Mouse (Mus musculus) B cell, adult 62 days (primary cell): ENCODE measurements around the gene Fxyd5. TPM values are rescaled to one million over a fixed set of nuclear protein-coding genes. Genes with fewer than 3 reads are reported as not detected.

Source experiments
- total RNA-seq: library from RNA; stranded (reverse); gene quantifications from 4 replicates; pipeline ENCODE4 v1.2.4, GENCODE M21; 2023

Gene Fxyd5
- total RNA-seq: 102 to 136 TPM (median 120 TPM) in 4 replicates

GRCm38 (mm10) chr7:31042431-31042910 lies at the start of gene Fxyd5:
Gene Fxyd5 (minus strand): TSS chr7:31042481.

GRCm38 (mm10) chr7:31076492-31076891 lies 34.2 kb upstream of the Fxyd5 start, which contains the start of gene Fxyd3:
Gene Fxyd3 (minus strand): TSS chr7:31076704.

GRCm38 (mm10) chr7:31059108-31059507 lies 16.8 kb upstream of the Fxyd5 start, which contains the start of gene Lgi4:
Gene Lgi4 (plus strand): TSS chr7:31059342.

GRCm38 (mm10) chr7:31057071-31057470 lies 14.8 kb upstream of the Fxyd5 start, which contains the start of gene Fxyd1:
Gene Fxyd1 (minus strand): TSS chr7:31057199.

GRCm38 (mm10) chr7:31051321-31052021 lies 9.2 kb upstream of the Fxyd5 start, which contains the start of gene Fxyd7:
Gene Fxyd7 (minus strand): TSS chr7:31051467.

Other genes starting within 250 kb of the Fxyd5 start
- gene Ffar2, start 218.7 kb downstream of the Fxyd5 start, total RNA-seq: 13.9 to 20.5 TPM (median 17.6 TPM) in 4 replicates
- 1.0 to 2.0 TPM (median 1.4 TPM) in 4 replicates for gene Ffar3, start 186.3 kb downstream of the Fxyd5 start, total RNA-seq
- gene Ffar1, start 180.9 kb downstream of the Fxyd5 start, total RNA-seq: 25.4 to 28.3 TPM (median 27.3 TPM) in 4 replicates
- gene Cd22, start 162.1 kb downstream of the Fxyd5 start, total RNA-seq: 1,001 to 1,218 TPM (median 1,131 TPM) in 4 replicates
- gene Mag, start 127.6 kb downstream of the Fxyd5 start, total RNA-seq: not detected in 4 replicates
- not detected in 4 replicates for gene Hamp2, start 117.8 kb downstream of the Fxyd5 start, total RNA-seq
- gene Hamp, start 98.4 kb downstream of the Fxyd5 start, total RNA-seq: not detected in 4 replicates
- gene Usf2, start 85.7 kb downstream of the Fxyd5 start, total RNA-seq: 135 to 161 TPM (median 150 TPM) in 4 replicates
- gene Lsr, start 69.0 kb downstream of the Fxyd5 start, total RNA-seq: 0.61 to 1.8 TPM (median 1.3 TPM) in 4 replicates
- gene Fam187b, start 68.7 kb downstream of the Fxyd5 start, total RNA-seq: 0.48 TPM in 1 of 4 replicates, not detected in the others
- gene Fxyd7, start 9.0 kb upstream of the Fxyd5 start, total RNA-seq: not detected in 4 replicates
- gene Fxyd1, start 14.7 kb upstream of the Fxyd5 start, total RNA-seq: not detected in 4 replicates
- 0.17 TPM in 1 of 4 replicates, not detected in the others for gene Lgi4, start 16.9 kb upstream of the Fxyd5 start, total RNA-seq
- gene Fxyd3, start 34.2 kb upstream of the Fxyd5 start, total RNA-seq: not detected in 4 replicates
- gene Hpn, start 72.8 kb upstream of the Fxyd5 start, total RNA-seq: 1.1 TPM in 1 of 4 replicates, not detected in the others
- gene Scn1b, start 84.5 kb upstream of the Fxyd5 start, total RNA-seq: 0.40 to 1.1 TPM in 2 of 4 replicates, not detected in the others
- gene Gramd1a, start 113.4 kb upstream of the Fxyd5 start, total RNA-seq: 217 to 247 TPM (median 231 TPM) in 4 replicates
- gene Scgb2b2, start 248.0 kb upstream of the Fxyd5 start, total RNA-seq: not detected in 4 replicates
- not detected in 4 replicates for gene Scgb1b2, start 249.3 kb upstream of the Fxyd5 start, total RNA-seq